Mouse (Mus musculus) liver, embryonic 14.5 days (tissue): ENCODE measurements around the gene Ptcra.

Source experiments
- CTCF ChIP-seq: IDR thresholded peaks from 2 replicates; pipeline ENCODE4 v1.5.1; 2016; ENCODE audit warnings: antibody characterized with exemption, low read depth, control low read depth
- EP300 ChIP-seq: IDR thresholded peaks from 2 replicates; pipeline ENCODE4 v1.6.1; 2016; ENCODE audit warnings: antibody characterized with exemption, low read depth

DNA sequence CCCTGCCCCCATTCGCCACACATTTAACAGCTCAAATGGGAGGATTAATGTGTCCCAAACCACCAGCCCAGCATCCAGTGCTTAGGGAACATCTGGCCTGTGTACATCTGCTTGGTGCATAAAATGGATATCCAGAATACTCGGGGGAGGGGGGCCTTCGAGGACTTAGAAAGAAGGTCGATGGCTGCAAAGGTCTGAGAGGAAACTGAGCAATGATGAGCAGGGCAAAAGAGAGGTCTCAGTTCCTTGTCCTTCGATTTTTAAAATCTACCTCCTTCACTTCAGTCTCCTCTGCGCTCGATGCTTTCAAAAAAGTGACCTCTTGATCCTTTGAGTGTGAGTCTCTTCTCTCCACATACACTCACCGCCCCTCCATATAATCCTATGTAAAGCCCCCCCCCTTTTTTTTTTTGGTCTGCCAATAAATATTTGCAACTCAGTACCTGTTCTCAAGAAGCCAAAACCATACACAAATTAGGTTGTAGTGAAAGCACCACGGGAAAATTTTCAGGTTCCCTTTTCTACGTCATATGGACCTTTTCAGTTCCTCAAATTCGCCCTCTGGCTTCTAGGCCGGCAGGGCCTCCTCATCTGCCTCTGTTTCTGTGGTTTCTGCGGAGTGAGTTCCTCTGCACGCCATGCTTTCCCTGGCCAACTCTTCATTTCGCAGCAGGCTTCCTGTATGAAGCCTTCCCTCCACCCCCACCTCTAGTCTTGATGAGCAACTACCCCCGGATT, 12.3 kb downstream of the Ptcra start:
- no peak for TF ChIP-seq EP300
- no peak for TF ChIP-seq CTCF
